In the genomic region with DNA sequence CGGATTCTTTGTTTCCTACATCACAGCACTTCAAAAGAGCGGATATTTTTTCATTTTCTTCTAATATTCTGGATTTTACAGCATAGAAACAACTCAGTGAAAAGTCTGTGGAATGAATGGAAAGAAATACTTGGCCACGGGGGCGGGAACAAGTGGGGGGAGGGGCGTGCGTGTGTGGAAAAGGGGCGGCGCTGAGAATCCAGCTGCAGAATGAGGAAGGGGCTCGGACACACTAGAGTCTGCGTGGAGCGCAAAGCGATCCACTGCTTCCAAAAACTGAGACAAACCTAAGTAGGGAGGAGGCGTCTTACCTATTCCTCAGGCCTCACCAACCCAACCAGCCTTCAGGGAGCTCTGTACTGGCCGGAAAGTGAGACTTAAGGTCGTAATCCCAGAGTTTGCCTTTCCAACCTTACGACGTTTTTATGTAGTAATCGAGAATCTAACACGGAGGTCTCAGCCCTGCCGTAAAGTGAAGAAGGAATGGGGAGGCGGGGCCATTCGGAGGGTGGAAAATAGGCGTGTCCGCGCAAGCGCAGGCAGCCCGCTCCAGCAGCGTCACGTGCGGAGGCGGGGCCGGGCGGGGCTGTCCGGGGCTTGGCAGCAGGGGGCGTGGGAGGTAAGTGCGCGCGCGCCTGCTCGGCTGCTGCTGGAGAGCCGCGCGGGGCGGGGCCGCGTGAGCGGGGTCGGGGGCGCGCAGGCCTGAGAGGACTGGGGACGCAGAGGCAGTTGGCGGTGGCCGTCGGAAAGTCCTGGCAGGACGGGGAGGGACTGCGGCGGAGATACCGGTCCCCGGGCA, we compare ENCODE assay signal across 1 mouse cellular context.
TF ChIP-seq lines count a peak whose summit lies in the region.

A gene (minus strand): TSS at position 444 of the 799 bp plus-strand sequence.
A gene (plus strand): TSS at position 630 of the 799 bp plus-strand sequence.

TF ChIP-seq in CH12.LX, 34 proteins besides CTCF, POLR2A, EP300 and RAD21 (continued from another document):
- TF ChIP-seq ELF1 (IDR thresholded peaks at IDR 0.05; ENCODE audit: low read depth, low read length), result peak; percentile 47
- no peak for TF ChIP-seq ZC3H11A (IDR thresholded peaks at IDR 0.05; ENCODE audit: low read depth, low read length)
- peak; percentile 92 for TF ChIP-seq NRF1 (IDR thresholded peaks at IDR 0.05; ENCODE audit: low read depth, low read length)
- TF ChIP-seq CHD2 (IDR thresholded peaks at IDR 0.05; ENCODE audit: low read length), result peak; percentile 56; the same call in 1 of the 2 replicates
- TF ChIP-seq ZKSCAN1 (IDR thresholded peaks at IDR 0.05; ENCODE audit: borderline replicate concordance, low read depth, low read length), result no peak
- TF ChIP-seq IRF4 (IDR thresholded peaks at IDR 0.05; ENCODE audit: low read depth, low read length), result no peak
- TF ChIP-seq SIN3A (IDR thresholded peaks at IDR 0.05; ENCODE audit: low read length), result 0 out of 2 replicates have a peak, but pooled peaks have one; percentile 45
- peak; percentile 68 for TF ChIP-seq USF2 (conservative IDR thresholded peaks at IDR 0.05; ENCODE audit: low read depth, low read length)
- TF ChIP-seq ETS1 (conservative IDR thresholded peaks at IDR 0.05; ENCODE audit: low read depth, low read length), result no peak
- no peak; the same call in 1 of the 2 replicates for TF ChIP-seq RCOR1 (conservative IDR thresholded peaks at IDR 0.05; ENCODE audit: low read depth, low read length)
- TF ChIP-seq ZNF384 (IDR thresholded peaks at IDR 0.05; ENCODE audit: low read depth, low read length), result 0 out of 2 replicates have a peak, but pooled peaks have one; percentile 8
- TF ChIP-seq JUN (IDR thresholded peaks at IDR 0.05; ENCODE audit: insufficient read depth, low read depth, low read length), result no peak
- TF ChIP-seq CHD1 (IDR thresholded peaks at IDR 0.05; ENCODE audit: low read depth, low read length), result 0 out of 2 replicates have a peak, but pooled peaks have one; percentile 28
- peak; percentile 79 for TF ChIP-seq TBP (conservative IDR thresholded peaks at IDR 0.05; ENCODE audit: low read depth, low read length)
- TF ChIP-seq MAFK (IDR thresholded peaks at IDR 0.05; ENCODE audit: insufficient replicate concordance, low read length), result no peak
- 0 out of 2 replicates have a peak, but pooled peaks have one; percentile 37 for TF ChIP-seq MYC (IDR thresholded peaks at IDR 0.05; ENCODE audit: low read depth, low read length)
- no peak for TF ChIP-seq SMC3 (IDR thresholded peaks at IDR 0.05; ENCODE audit: low read depth, low read length)
- peak; percentile 42; the same call in 1 of the 2 replicates for TF ChIP-seq MEF2A (IDR thresholded peaks at IDR 0.05; ENCODE audit: borderline replicate concordance, low read depth, low read length)
- TF ChIP-seq USF1 (IDR thresholded peaks at IDR 0.05; ENCODE audit: low read depth, low read length), result peak; percentile 91
- TF ChIP-seq MAX (IDR thresholded peaks at IDR 0.05; ENCODE audit: low read length), result peak; percentile 67
- TF ChIP-seq JUND (conservative IDR thresholded peaks at IDR 0.05; ENCODE audit: low read depth, low read length), result no peak
- no peak for TF ChIP-seq GABPA (IDR thresholded peaks at IDR 0.05; ENCODE audit: insufficient replicate concordance, low read depth, low read length)
- TF ChIP-seq PAX5 (IDR thresholded peaks at IDR 0.05; ENCODE audit: low read length), result no peak
- no peak; the same call in 1 of the 2 replicates for TF ChIP-seq KAT2A (IDR thresholded peaks at IDR 0.05; ENCODE audit: insufficient replicate concordance, low read length)
- peak; percentile 81 for TF ChIP-seq MXI1 (IDR thresholded peaks at IDR 0.05; ENCODE audit: low read depth, low read length)
- TF ChIP-seq TCF12 (IDR thresholded peaks at IDR 0.05; ENCODE audit: low read depth, low read length), result peak; percentile 59
- peak; percentile 75 for TF ChIP-seq ZMIZ1 (IDR thresholded peaks at IDR 0.05; ENCODE audit: low read depth, low read length)
- peak; percentile 94 for TF ChIP-seq MAZ (IDR thresholded peaks at IDR 0.05; ENCODE audit: low read depth, low read length)
